Mouse (Mus musculus) kidney, adult 2 months (tissue): Measurements from ENCODE around the gene D10Wsu102e. TPM values are rescaled to one million over a fixed set of nuclear protein-coding genes. Genes with fewer than 3 reads are reported as not detected.
"Not testable (repeated sequence)": the region's sequence is repeated elsewhere in the genome, so short reads cannot be mapped to it uniquely, and the experiment has no call there.

Source experiments
- DNase-seq: peaks from one replicate; pipeline ENCODE4 v3.0.0; 2021
- H3K27ac ChIP-seq: fragments of 200-500 bp; 2 replicates; pipeline ENCODE4 v1.5.1; 2012; ENCODE audit warnings: low read depth, low read length, control low read depth, inconsistent platforms; ENCODE audit not compliant: insufficient read depth
- H3K27me3 ChIP-seq: fragments of 200-500 bp; replicated peaks from 2 replicates; pipeline ENCODE4 v1.6.1; 2012; ENCODE audit warnings: mild to moderate bottlenecking, moderate library complexity, low read length, inconsistent platforms; ENCODE audit not compliant: control insufficient read depth, insufficient read depth
- H3K36me3 ChIP-seq: fragments of 200-500 bp; 2 replicates; pipeline ENCODE4 v1.6.1; 2012; ENCODE audit warnings: mild to moderate bottlenecking, moderate library complexity, low read length, inconsistent platforms; ENCODE audit not compliant: control insufficient read depth, insufficient read depth
- H3K4me1 ChIP-seq: fragments of 200-500 bp; 2 replicates; pipeline ENCODE4 v1.6.1; 2011; ENCODE audit warnings: low read length; ENCODE audit not compliant: control insufficient read depth, insufficient read depth
- H3K4me3 ChIP-seq: fragments of 200-500 bp; 2 replicates; pipeline ENCODE4 v1.5.1; 2011; ENCODE audit warnings: mild to moderate bottlenecking, low read depth, low read length, control low read depth; ENCODE audit not compliant: insufficient read depth
- CTCF ChIP-seq: fragments of 200-500 bp; conservative IDR thresholded peaks from 2 replicates; pipeline ENCODE4 v1.5.1; 2011; ENCODE audit warnings: low read depth, mild to moderate bottlenecking, control low read depth, low read length, moderate library complexity, mixed read lengths; ENCODE audit not compliant: insufficient read depth, insufficient read length
- POLR2A ChIP-seq: fragments of 200-500 bp; IDR thresholded peaks from one replicate; pipeline ENCODE4 v1.6.1; 2011; ENCODE audit warnings: low read depth, low read length, control low read depth
- whole genome bisulfite sequencing: fragments of 180-500 bp; shearing (Covaris S2); methylation state at CpG from one replicate; pipeline ENCODE4 v1.1.7; 2018; 5-methylcytosine and 5-hydroxymethylcytosine counted together
- polyA plus RNA-seq: library from polyadenylated mRNA; depleted of rRNA; stranded (reverse); fragments of >200 nt; gene quantifications from 2 replicates; pipeline ENCODE4 v1.2.3, GENCODE M21; 2012

D10Wsu102e gene
- polyA plus RNA-seq, 1 experiment, result 0.41 TPM

GRCm38 (mm10) chr10:83385330-83385910 lies 25.4 kb downstream of the D10Wsu102e start:
- DNase-seq, result no peak
- no peak overlapping the region for H3K4me3 ChIP-seq
- H3K27ac ChIP-seq, result no peak overlapping the region
- H3K4me1 ChIP-seq, result peaks cover 5% of the 10 kb centered on the region; the same call in 1 of the 2 replicates
- TF ChIP-seq CTCF, result no peak
- no peak for TF ChIP-seq POLR2A
- 96% methylated on average over 7 of the region's 7 CpGs for WGBS
- no peaks in the 10 kb centered on the region for H3K36me3 ChIP-seq
- H3K27me3 ChIP-seq, result no peaks in the 10 kb centered on the region

DNA sequence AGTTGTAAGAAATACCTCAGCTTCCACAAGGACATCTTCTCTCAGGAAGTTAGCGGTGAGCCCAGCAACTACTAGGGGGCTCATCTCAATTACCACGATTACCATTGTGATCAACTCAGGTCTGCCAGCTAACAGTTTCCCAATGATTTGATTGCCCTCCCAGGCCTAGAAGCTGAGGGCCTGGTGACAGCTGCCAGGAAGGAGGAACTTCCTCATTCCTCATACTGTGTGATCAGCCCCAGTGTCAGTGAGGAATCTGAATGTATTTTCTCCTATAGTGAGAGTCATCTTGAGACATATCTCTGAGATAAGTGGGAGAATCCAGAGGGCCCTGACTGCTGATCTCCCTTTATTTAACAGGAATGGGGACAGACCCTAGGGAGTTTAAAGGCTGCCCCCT lies 37.3 kb downstream of the D10Wsu102e start:
- no peak overlapping the region for H3K4me3 ChIP-seq
- H3K36me3 ChIP-seq, result no peaks in the 10 kb centered on the region
- 90% methylated on average over 2 of the region's 2 CpGs for WGBS
- no peaks in the 10 kb centered on the region for H3K27me3 ChIP-seq
- DNase-seq, result no peak
- TF ChIP-seq POLR2A (no peak), CTCF (no peak)
- H3K27ac ChIP-seq, result no peak overlapping the region
- H3K4me1 ChIP-seq, result no peaks in the 10 kb centered on the region; the same call in 1 of the 2 replicates

GRCm38 (mm10) chr10:83400896-83401295 lies 40.9 kb downstream of the D10Wsu102e start:
- not testable (repeated sequence) for H3K27me3 ChIP-seq, DNase-seq, H3K4me1 ChIP-seq, H3K4me3 ChIP-seq, H3K36me3 ChIP-seq, H3K27ac ChIP-seq
- 81% methylated on average over 7 of the region's 7 CpGs for WGBS

GRCm38 (mm10) chr10:83405031-83405430 lies 45.0 kb downstream of the D10Wsu102e start:
- Histone ChIP-seq H3K27me3 (no peaks in the 10 kb centered on the region), H3K4me3 (no peak overlapping the region), H3K4me1 (no peaks in the 10 kb centered on the region), H3K27ac (no peak overlapping the region), H3K36me3 (no peaks in the 10 kb centered on the region)
- TF ChIP-seq POLR2A, result no peak
- DNase-seq, result no peak
- WGBS, result 79% methylated on average over 11 of the region's 11 CpGs

DNA sequence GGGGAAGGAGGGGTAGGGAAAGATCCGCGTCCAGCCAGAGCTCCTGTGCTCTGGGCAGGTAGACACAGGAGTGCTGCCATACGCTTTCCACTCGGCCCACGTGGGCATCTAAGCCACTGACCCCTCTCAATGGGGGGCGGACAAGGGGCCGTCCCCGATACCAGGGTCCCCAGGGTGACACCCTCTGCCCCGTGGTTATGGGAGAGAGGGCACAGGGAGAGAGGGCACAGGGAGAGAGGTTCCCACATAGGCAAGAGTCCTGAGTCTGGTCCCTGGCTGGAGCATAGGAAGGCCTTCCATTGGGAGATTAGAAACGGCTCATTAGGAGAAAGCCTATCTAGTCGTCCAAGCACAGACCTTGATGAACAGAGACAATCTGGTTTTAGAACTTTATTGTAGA lies 45.7 kb downstream of the D10Wsu102e start:
- DNase-seq, result no peak
- WGBS, result 91% methylated on average over 11 of the region's 11 CpGs
- H3K4me1 ChIP-seq, result no peaks in the 10 kb centered on the region
- no peaks in the 10 kb centered on the region for H3K27me3 ChIP-seq
- H3K36me3 ChIP-seq, result no peaks in the 10 kb centered on the region
- no peak overlapping the region for H3K4me3 ChIP-seq
- no peak for TF ChIP-seq POLR2A
- no peak for TF ChIP-seq CTCF
- no peak overlapping the region for H3K27ac ChIP-seq

DNA sequence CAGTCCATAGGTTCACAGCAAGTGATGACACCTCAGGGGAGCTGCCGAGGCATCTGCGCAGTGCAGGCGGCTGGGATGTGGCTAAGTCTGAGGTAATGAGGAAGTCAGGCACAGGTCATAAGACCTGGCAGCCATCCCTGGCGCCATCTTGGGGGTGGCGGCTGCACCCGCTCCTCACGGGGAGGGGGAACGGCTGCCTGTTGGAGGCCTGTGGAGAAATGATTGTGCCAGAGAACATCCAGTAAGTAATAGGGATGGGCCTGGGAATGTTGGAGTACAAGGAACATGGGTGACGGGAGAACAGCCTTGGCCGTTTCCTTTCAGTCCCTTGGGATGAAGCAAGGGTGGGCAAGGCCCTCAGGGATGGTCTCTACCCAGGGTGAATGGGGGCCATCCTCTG lies 47.1 kb downstream of the D10Wsu102e start:
- no peaks in the 10 kb centered on the region for H3K4me1 ChIP-seq
- WGBS, result 97% methylated on average over 10 of the region's 10 CpGs
- TF ChIP-seq CTCF (no peak), POLR2A (no peak)
- no peaks in the 10 kb centered on the region for H3K27me3 ChIP-seq
- H3K27ac ChIP-seq, result no peak overlapping the region
- no peak overlapping the region for H3K4me3 ChIP-seq
- no peak for DNase-seq
- no peaks in the 10 kb centered on the region for H3K36me3 ChIP-seq

DNA sequence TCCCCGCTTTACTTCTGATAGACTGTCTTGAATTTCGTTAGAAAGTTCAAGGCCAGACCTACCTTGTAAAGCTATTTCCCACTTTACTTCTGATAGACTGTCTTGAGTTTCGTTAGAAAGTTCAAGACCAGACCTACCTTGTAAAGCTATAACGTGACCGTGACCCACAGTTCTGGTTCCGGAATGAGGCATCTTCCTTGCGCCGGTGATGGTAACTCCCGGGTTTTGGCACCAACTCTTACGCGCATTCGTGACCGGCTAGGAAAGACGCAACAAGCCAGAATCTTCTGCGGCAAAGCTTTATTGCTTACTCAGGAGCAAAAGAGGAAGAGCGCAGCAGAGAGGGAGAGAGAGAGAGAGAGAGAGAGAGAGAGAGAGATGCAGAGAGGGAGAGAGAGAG lies 58.4 kb downstream of the D10Wsu102e start:
- H3K36me3 ChIP-seq, DNase-seq: not testable (repeated sequence)
- WGBS, result 96% methylated on average over 16 of the region's 16 CpGs

GRCm38 (mm10) chr10:83448582-83448981 lies 88.6 kb downstream of the D10Wsu102e start:
- Histone ChIP-seq H3K36me3 (no peaks in the 10 kb centered on the region; the same call in none of the 2 replicates), H3K27me3 (no peaks in the 10 kb centered on the region), H3K27ac (no peak overlapping the region), H3K4me3 (no peak overlapping the region), H3K4me1 (no peaks in the 10 kb centered on the region)
- no peak for DNase-seq
- TF ChIP-seq POLR2A, result no peak
- no peak for TF ChIP-seq CTCF
- 90% methylated on average over 7 of the region's 7 CpGs for WGBS

More for the DNA sequence above, 58.4 kb downstream of the D10Wsu102e start:
- H3K27me3 ChIP-seq, H3K4me1 ChIP-seq, H3K27ac ChIP-seq, H3K4me3 ChIP-seq: not testable (repeated sequence)
